Mouse (Mus musculus) stomach, postnatal 0 days (tissue): ENCODE measurements around the gene Castor2. TPM values are rescaled to one million over a fixed set of nuclear protein-coding genes. Genes with fewer than 3 reads are reported as not detected.
A peak's percentile ranks its signal among the peaks of the same experiment; 100 is the strongest.

Experiments
- ATAC-seq: fragments of 200-750 bp; cut with Nextera tagmentation; 2 replicates; pipeline ENCODE4 v1.8.0; 2017; ENCODE audit not compliant: low FRiP score, low TSS enrichment
- DNase-seq: peaks from one replicate; pipeline ENCODE4 v3.0.0-alpha.2; 2016; ENCODE audit warnings: low spot score
- H3K27ac ChIP-seq: fragments of 300-500 bp; sonication (generic); replicated peaks from 2 replicates; pipeline ENCODE4 v1.5.1; 2014; ENCODE audit warnings: mild to moderate bottlenecking, control low read depth
- H3K27me3 ChIP-seq: fragments of 300-500 bp; sonication (generic); 2 replicates; pipeline ENCODE4 v1.6.1; 2014; ENCODE audit warnings: low read length; ENCODE audit not compliant: control insufficient read depth, insufficient read depth
- H3K36me3 ChIP-seq: fragments of 300-500 bp; sonication (generic); 2 replicates; pipeline ENCODE4 v1.6.1; 2014; ENCODE audit warnings: low read length, mixed read lengths; ENCODE audit not compliant: control insufficient read depth, insufficient read depth
- H3K4me1 ChIP-seq: fragments of 300-500 bp; sonication (generic); replicated peaks from 2 replicates; pipeline ENCODE4 v1.6.1; 2014; ENCODE audit warnings: antibody characterized with exemption; ENCODE audit not compliant: control insufficient read depth, insufficient read depth
- H3K4me2 ChIP-seq: fragments of 300-500 bp; sonication (generic); replicated peaks from 2 replicates; pipeline ENCODE4 v1.6.1; 2014; ENCODE audit warnings: low read depth, mild to moderate bottlenecking, control low read depth, moderate library complexity
- H3K4me3 ChIP-seq: fragments of 300-500 bp; sonication (generic); 2 replicates; pipeline ENCODE4 v1.5.1; 2014; ENCODE audit warnings: low read depth, low read length, control low read depth
- H3K9ac ChIP-seq: fragments of 300-500 bp; sonication (generic); 2 replicates; pipeline ENCODE4 v1.6.1; 2014; ENCODE audit warnings: mild to moderate bottlenecking, low read length, control low read depth, mixed read lengths
- H3K9me3 ChIP-seq: fragments of 300-500 bp; sonication (generic); 2 replicates; pipeline ENCODE4 v1.6.1; 2016; ENCODE audit warnings: low read length; ENCODE audit not compliant: control insufficient read depth
- CTCF ChIP-seq: IDR thresholded peaks from 2 replicates; pipeline ENCODE4 v1.5.1; 2016; ENCODE audit warnings: antibody characterized with exemption, low read depth, mild to moderate bottlenecking, moderate library complexity
- EP300 ChIP-seq: optimal IDR thresholded peaks from 2 replicates; pipeline ENCODE3; 2016; ENCODE audit warnings: antibody characterized with exemption
- WGBS: fragments of 180-500 bp; shearing (Covaris S2); extraction: QIAGEN DNeasy Blood & Tissue Kit; methylation state at CpG from one replicate; pipeline ENCODE4 v1.1.7; 2014; 5-methylcytosine and 5-hydroxymethylcytosine counted together
- polyA plus RNA-seq: library from polyadenylated mRNA; unstranded; fragments of >200 nt; fragmentation: Nextera tagmentation; extraction: Ambion mirVana; gene quantifications from 2 replicates; pipeline ENCODE4 v1.2.1, GENCODE M21; 2015

Gene Castor2
- polyA plus RNA-seq, 1 experiment from 2014 or later, result 3.8 TPM

DNA sequence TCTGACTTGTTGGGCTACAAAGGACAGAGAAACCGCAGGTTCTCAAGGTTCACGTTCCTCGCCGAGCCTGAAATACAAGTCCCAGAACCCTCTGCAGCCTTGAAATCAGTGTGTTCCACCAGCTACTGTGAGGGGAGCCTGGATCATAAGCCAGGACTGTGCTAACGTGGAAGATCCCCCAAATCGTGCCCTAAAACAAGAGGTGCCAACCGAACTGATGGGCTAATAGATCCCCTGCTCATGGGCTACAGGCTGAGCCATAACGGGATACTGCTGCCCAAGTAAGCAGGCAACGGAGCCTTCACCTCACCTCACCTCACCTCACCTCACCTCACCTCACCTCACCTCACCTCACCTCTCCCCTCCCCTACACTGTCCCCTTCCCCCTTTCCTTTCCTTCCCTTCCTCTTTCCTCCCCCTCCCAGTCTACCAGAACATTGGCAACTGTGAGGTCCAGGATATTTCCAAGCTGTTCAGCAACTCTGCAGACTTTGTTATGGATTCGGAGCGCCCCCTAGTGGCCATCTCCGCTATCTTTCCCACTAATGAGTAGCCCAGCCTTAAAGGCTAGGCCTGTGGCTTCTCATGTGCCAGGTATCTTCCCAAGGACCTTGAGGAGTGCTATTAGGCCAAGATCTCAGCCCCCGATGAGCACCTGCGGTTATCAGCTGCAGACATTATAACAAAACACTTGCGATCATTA is 36.0 kb upstream of the Castor2 start:
- Histone ChIP-seq H3K4me1 (no peaks in the 10 kb centered on the region), H3K27me3 (no peaks in the 10 kb centered on the region), H3K4me3 (no peak overlapping the region), H3K9ac (no peak overlapping the region), H3K27ac (no peak overlapping the region), H3K4me2 (no peak overlapping the region), H3K36me3 (no peaks in the 10 kb centered on the region), H3K9me3 (no peaks in the 10 kb centered on the region)
- 37% methylated on average over 15 of the region's 15 CpGs for WGBS
- TF ChIP-seq EP300 (no peak), CTCF (peak; percentile 89)
- DNase-seq (peak; percentile 80), ATAC-seq (peak; percentile 78)

DNA sequence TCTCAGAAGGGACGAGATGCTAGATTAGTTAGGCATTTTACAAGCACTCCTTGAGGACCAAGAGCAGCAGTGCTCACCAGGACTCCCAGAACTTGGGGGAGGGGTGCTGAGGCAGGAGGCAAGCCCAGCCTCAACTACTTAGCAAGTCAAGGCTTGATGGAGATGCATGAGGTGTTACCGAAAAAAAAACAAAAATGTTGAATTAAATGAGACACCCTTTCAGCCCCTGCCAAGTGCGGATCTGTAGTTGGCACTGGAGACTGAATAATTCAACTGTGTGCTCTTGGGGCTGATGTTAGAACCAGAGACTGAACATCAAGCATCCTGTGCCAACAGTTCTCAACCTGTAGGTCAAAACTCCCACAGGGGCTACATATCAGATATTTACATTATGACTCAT is 33.2 kb upstream of the Castor2 start:
- Histone ChIP-seq H3K27ac (no peak overlapping the region), H3K9ac (no peak overlapping the region), H3K4me2 (no peak overlapping the region), H3K4me1 (no peaks in the 10 kb centered on the region), H3K9me3 (no peaks in the 10 kb centered on the region), H3K36me3 (no peaks in the 10 kb centered on the region), H3K27me3 (no peaks in the 10 kb centered on the region), H3K4me3 (no peak overlapping the region)
- DNase-seq (no peak), ATAC-seq (no peak)
- no peak for TF ChIP-seq EP300
- 21% methylated on average over 3 of the region's 3 CpGs for whole genome bisulfite sequencing

DNA sequence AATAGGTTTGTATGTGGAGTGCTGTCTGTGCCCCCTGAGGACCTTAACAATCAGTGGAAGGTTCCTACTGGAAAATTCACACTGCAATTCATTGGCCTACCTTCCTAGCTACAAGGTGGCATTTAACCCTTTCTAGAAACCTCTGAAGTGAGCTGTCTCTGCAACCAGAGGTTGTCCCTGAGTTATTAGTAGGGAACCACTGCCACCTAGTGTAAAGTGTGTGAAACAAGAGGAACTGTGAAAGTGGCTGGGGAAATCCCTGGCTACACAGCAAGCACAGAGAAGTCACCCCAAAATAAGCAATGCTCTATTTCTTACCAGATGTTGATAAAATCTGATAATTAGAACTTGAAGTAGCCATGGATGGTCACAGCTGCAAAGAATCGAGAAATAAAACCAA is 31.6 kb upstream of the Castor2 start:
- DNase-seq, result no peak
- WGBS, result 16% methylated on average over 1 of the region's 1 CpGs
- H3K4me2 ChIP-seq, result no peak overlapping the region

DNA sequence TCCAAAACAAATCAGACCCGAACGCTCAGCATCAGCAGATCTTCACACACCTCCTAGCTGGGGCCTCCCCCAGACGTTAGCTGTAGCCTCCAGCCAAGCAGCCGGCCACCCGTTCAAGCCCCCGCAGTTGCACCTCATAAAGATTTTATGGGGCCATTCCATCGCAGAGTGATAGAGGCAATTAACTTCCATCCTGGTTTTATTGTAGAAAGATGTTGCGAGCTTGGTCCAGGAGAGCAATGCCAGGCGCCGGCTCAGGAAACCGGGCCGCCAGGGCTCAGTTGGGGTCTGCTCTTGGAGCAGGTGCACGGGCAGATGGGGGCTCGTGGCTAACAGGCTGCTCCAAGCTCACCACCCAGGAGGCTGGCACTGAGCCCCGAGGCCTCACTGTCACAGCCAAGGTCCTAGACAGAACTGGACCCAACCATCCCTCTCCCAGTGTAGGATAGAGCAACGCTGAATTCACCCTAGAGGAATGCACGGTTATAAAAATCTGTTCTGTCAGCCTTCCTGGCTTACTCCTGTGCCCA is 25.9 kb upstream of the Castor2 start:
- no peak for ATAC-seq
- Histone ChIP-seq H3K36me3 (no peaks in the 10 kb centered on the region), H3K9me3 (no peaks in the 10 kb centered on the region), H3K4me1 (no peaks in the 10 kb centered on the region), H3K9ac (no peak overlapping the region), H3K27ac (no peak overlapping the region), H3K27me3 (no peaks in the 10 kb centered on the region), H3K4me3 (no peak overlapping the region), H3K4me2 (no peak overlapping the region)
- TF ChIP-seq EP300 (no peak), CTCF (no peak)
- 65% methylated on average over 17 of the region's 17 CpGs for WGBS
- DNase-seq, result no peak

More for the DNA sequence above, 31.6 kb upstream of the Castor2 start:
- H3K4me1 ChIP-seq, result no peaks in the 10 kb centered on the region
- H3K9me3 ChIP-seq, result no peaks in the 10 kb centered on the region
- no peak overlapping the region for H3K4me3 ChIP-seq
- H3K9ac ChIP-seq, result no peak overlapping the region
- ATAC-seq, result no peak
- no peaks in the 10 kb centered on the region for H3K36me3 ChIP-seq
- H3K27me3 ChIP-seq, result no peaks in the 10 kb centered on the region
- no peak overlapping the region for H3K27ac ChIP-seq
- no peak for TF ChIP-seq EP300
- peak; percentile 78 for TF ChIP-seq CTCF

DNA sequence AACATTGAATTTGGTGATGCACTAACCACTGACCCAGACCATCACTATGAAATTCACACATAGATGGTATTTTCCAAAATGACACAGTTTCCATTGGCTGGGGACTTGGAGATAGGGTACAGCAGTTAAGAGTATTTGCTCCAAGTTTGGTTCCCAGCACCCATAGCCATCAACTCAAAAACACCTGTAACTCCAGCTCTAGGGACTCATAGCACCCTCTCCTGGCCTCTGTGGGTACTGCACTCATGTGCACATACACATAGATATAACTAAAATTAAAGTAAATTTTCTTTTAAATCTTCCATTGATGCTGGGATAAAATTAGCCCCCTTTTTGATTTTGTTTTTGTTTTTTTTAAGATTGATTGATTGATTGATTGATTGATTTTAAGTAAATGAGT is 25.1 kb upstream of the Castor2 start:
- TF ChIP-seq EP300 (no peak), CTCF (peak; percentile 16; the same call in 1 of the 2 replicates)
- Histone ChIP-seq H3K9me3 (no peaks in the 10 kb centered on the region), H3K9ac (no peak overlapping the region), H3K4me2 (no peak overlapping the region), H3K27ac (no peak overlapping the region), H3K4me1 (no peaks in the 10 kb centered on the region), H3K27me3 (no peaks in the 10 kb centered on the region), H3K36me3 (no peaks in the 10 kb centered on the region), H3K4me3 (no peak overlapping the region)
- ATAC-seq (no peak), DNase-seq (no peak)

DNA sequence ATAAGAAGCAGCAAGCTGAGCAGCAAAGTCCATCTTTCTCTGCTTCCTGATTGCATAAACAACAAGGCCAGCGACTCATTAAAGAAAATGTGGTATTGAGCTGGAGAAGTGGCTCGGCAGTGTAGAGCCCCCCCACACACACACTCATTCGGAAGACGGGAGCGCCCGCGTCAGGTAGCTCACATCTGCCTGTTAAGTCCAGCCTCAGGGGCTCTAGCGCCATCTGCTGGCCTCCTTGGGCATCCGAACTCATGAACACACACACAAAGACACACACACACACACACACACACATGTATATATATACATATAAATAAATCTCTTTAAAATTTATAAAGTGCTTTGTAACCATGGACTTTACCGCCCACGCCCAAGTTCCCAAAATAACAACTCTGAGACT is 23.3 kb upstream of the Castor2 start:
- no peak for TF ChIP-seq EP300
- 0 out of 2 replicates have a peak, but pooled peaks have one; percentile 2 for TF ChIP-seq CTCF
- no peaks in the 10 kb centered on the region for H3K36me3 ChIP-seq
- H3K4me1 ChIP-seq, result no peaks in the 10 kb centered on the region
- no peaks in the 10 kb centered on the region for H3K27me3 ChIP-seq
- no peak for ATAC-seq
- 89% methylated on average over 11 of the region's 11 CpGs for WGBS
- DNase-seq, result no peak
- no peaks in the 10 kb centered on the region for H3K9me3 ChIP-seq
- H3K27ac ChIP-seq, result no peak overlapping the region
- no peak overlapping the region for H3K4me3 ChIP-seq
- no peak overlapping the region for H3K4me2 ChIP-seq
- H3K9ac ChIP-seq, result no peak overlapping the region
